Mouse (Mus musculus) lung, adult 2 months (tissue): ENCODE results near the gene Fbxl17.

ENCODE experiments used
- CTCF ChIP-seq: fragments of 200-500 bp; IDR thresholded peaks from 2 replicates; pipeline ENCODE4 v1.5.1; 2011; ENCODE audit warnings: mild to moderate bottlenecking, low read length, control low read depth; ENCODE audit not compliant: insufficient read depth
- POLR2A ChIP-seq: fragments of 200-500 bp; IDR thresholded peaks from 2 replicates; pipeline ENCODE4 v1.6.1; 2011; ENCODE audit warnings: low read depth, mild to moderate bottlenecking, control low read depth, low read length, borderline replicate concordance; ENCODE audit errors: extremely low read depth

- TF ChIP-seq CTCF (no peak), POLR2A (no peak)
These were observed 296.1 kb downstream of the Fbxl17 start for GRCm38 (mm10) chr17:63203582-63204190.
